Mouse (Mus musculus): Measurements from ENCODE around the gene Tent5b. TPM values are rescaled to one million over a fixed set of nuclear protein-coding genes. Genes with fewer than 3 reads are reported as not detected.

Gene Tent5b
- polyA plus RNA-seq, 1 experiment: 0.30 TPM

DNA sequence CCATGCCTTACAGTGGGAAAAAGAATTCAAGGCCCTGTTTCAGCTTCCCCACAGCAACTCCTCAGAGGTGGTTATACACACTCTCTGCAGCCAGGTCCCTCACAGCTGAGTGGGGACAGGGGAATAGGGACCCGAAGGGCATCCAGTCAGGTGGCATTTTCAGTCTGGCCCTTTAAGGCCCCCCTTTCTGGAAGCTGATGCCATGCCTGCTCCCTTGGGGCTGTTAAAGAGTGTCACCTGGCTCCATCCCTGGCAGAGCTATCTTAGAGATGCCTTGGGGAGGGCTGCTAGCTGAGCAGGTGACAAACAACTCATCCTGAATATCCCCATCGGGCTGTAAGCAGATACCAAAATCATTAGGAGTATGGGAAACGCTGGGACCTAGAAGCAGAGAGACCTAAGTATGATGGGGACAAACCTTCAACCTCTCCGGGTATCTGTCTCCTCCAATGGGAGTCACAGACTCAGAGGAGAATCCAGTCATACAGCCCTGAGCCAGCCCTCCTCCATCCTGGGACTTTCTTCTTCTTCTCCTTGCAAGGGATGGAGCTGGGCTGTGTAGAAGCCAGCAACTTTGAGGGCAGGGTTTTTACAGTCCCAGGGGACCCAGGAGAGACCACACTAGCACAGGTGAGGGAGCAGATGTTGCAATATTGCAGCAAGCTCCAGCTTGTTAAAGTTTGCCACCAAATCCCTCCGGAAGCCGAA lies 17.0 kb downstream of the Tent5b start:
- Histone ChIP-seq H3K36me3 (ENCODE audit: control insufficient read depth, insufficient read depth, low read length) (no peaks in the 10 kb centered on the region), H3K27ac (ENCODE audit: insufficient read depth, low read length) (no peak overlapping the region), H3K4me1 (ENCODE audit: control insufficient read depth, insufficient read depth, insufficient read length) (peaks cover 5% of the 10 kb centered on the region), H3K27me3 (ENCODE audit: control insufficient read depth, insufficient read depth, low read length) (peaks cover 17% of the 10 kb centered on the region), H3K4me3 (ENCODE audit: extremely low read depth, insufficient read depth, insufficient read length) (no peak overlapping the region)
- DNase-seq (ENCODE audit: low read depth in 1 of 2, low spot score in 2 of 2): no peak
- TF ChIP-seq CTCF (IDR thresholded peaks at IDR 0.05; ENCODE audit: extremely low read depth, insufficient read depth, insufficient read length, insufficient replicate concordance) (no peak), POLR2A (IDR thresholded peaks at IDR 0.05; ENCODE audit: low read depth, low read length) (no peak)
- WGBS: 32% methylated on average over 6 of the region's 6 CpGs

DNA sequence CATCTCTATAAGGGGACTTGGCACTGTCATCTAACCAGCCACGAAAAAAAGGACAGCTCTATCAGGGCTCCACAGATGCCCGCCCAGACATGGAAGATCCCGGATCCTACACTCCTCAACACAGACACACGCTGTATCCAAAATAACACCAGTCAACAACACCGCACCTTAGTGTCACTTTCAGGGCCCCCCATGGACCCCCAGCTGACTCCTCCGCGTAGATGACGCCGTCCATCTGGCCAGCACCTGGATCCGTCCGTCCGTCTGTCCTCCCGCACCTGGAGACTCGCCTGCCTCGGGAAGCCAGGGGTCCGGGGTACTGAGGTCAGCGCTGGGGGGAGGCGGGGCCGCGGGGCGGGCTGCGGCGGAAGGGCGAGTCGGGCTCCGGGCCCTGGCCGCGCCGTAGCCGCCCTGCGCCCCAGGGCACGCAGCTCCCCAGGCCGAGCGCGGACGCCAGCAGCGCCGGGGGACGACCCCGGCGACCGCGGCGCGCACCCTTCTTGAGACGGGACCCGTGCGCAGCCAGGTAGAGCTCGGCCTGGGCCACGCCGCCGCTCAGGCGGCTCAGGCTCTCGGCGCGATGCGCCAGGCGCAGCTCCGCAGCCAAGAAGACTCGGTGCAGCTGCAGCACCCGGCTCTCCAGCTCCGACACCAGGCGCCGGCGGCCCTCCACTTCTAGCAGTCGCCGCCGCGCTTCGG lies 17.7 kb downstream of the Tent5b start:
- no peak for DNase-seq (ENCODE audit: low read depth in 1 of 2, low spot score in 2 of 2)
- H3K27ac ChIP-seq (ENCODE audit: insufficient read depth, low read length): no peak overlapping the region
- peaks cover 5% of the 10 kb centered on the region for H3K4me1 ChIP-seq (ENCODE audit: control insufficient read depth, insufficient read depth, insufficient read length)
- H3K27me3 ChIP-seq (ENCODE audit: control insufficient read depth, insufficient read depth, low read length): peaks cover 17% of the 10 kb centered on the region
- 5% methylated on average over 62 of the region's 70 CpGs for WGBS
- no peak for TF ChIP-seq POLR2A (IDR thresholded peaks at IDR 0.05; ENCODE audit: low read depth, low read length)
- peak overlapping the region; percentile 41; the same call in 1 of the 2 replicates for H3K4me3 ChIP-seq (ENCODE audit: extremely low read depth, insufficient read depth, insufficient read length)
- H3K36me3 ChIP-seq (ENCODE audit: control insufficient read depth, insufficient read depth, low read length): no peaks in the 10 kb centered on the region

DNA sequence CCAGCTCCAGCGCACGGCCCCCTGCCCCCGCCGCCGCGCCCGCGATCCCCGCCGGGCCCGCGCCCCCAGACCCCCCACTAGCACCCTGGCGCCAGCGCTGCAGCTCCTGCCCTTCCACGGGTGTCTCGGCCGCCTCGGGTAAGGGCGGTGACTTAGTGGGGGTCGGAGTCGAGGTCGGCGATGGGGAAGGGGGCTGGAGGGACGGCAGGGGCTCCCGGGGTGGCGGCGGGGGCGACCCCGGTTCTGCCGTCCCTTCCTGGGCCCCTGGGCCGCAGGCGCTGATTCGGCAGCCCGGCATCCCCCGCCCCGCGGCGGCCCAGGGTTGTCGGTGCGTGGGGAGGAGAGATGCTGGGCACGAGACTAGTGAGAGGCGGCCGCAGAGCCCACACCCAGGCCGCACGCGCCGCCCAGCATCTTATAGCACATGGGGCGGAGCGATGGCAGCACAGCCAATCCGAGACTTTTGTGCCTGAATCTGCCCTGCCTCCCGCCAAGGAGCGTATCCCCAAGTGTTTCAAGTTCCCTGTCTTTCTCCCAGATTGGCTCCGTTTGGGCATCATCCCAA lies 18.3 kb downstream of the Tent5b start, which contains the start of gene Trnp1:
TSS of gene Trnp1 (minus strand) at position 391 of the 565 bp plus-strand sequence.
- peak; percentile 30 to 43 for DNase-seq (ENCODE audit: low read depth in 1 of 2, low spot score in 2 of 2)
- Histone ChIP-seq H3K4me3 (ENCODE audit: extremely low read depth, insufficient read depth, insufficient read length) (peak within 1 kb of the TSS; percentile 41; the same call in 1 of the 2 replicates), H3K27me3 (ENCODE audit: control insufficient read depth, insufficient read depth, low read length) (peaks cover 17% of the 10 kb centered on the region), H3K36me3 (ENCODE audit: control insufficient read depth, insufficient read depth, low read length) (no peaks in the 10 kb centered on the region), H3K4me1 (ENCODE audit: control insufficient read depth, insufficient read depth, insufficient read length) (peaks cover 5% of the 10 kb centered on the region), H3K27ac (ENCODE audit: insufficient read depth, low read length) (no peak within 1 kb of the TSS)
- TF ChIP-seq POLR2A (IDR thresholded peaks at IDR 0.05; ENCODE audit: low read depth, low read length): no peak
- no peak for TF ChIP-seq CTCF (IDR thresholded peaks at IDR 0.05; ENCODE audit: extremely low read depth, insufficient read depth, insufficient read length, insufficient replicate concordance)
- 1% methylated on average over 49 of the region's 53 CpGs for WGBS

DNA sequence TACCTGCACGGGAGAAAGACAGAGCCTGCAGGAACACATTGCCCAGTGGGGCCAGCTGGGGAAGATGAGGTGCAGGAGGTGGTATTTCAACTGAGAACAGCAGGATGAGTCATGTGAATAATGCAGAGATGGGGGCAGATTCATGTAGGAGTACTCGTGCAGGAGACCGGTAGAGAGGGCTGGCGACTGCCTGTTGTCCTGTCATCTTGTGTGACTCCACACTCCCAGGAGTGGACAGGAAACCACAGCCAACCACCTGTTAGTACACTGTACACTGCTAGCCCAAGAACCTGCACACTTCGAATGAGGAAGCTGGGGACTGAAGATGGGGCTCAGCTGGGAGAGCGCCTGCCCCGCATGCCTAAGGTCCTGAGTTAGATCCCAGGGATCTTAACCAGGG lies 21.6 kb downstream of the Tent5b start:
- TF ChIP-seq POLR2A (IDR thresholded peaks at IDR 0.05; ENCODE audit: low read depth, low read length): no peak
- no peak for TF ChIP-seq CTCF (IDR thresholded peaks at IDR 0.05; ENCODE audit: extremely low read depth, insufficient read depth, insufficient read length, insufficient replicate concordance)
- Histone ChIP-seq H3K4me3 (ENCODE audit: extremely low read depth, insufficient read depth, insufficient read length) (no peak overlapping the region), H3K27me3 (ENCODE audit: control insufficient read depth, insufficient read depth, low read length) (peaks cover 17% of the 10 kb centered on the region), H3K4me1 (ENCODE audit: control insufficient read depth, insufficient read depth, insufficient read length) (peaks cover 5% of the 10 kb centered on the region), H3K27ac (ENCODE audit: insufficient read depth, low read length) (no peak overlapping the region), H3K36me3 (ENCODE audit: control insufficient read depth, insufficient read depth, low read length) (no peaks in the 10 kb centered on the region)
- no peak for DNase-seq (ENCODE audit: low read depth in 1 of 2, low spot score in 2 of 2)
- 14% methylated on average over 7 of the region's 7 CpGs for WGBS

DNA sequence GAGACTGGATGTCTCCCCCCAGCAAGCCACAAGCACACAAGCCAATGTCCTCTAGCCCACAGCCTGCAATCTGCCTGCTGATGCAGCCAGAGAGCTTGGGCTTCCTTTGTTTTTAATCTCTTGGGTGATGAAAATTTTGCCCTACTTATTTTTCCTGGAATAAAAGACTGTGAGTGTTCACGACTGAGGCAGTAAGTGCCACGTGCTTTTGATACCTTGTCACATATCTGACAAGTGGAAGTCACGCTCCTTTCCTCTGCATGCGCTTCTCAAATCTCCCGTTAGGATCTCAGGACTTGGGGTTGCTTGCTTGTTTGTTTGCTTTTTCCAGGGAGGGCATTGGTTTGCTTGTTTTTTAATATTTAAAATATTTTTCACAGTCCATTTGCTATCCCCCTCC lies 24.4 kb downstream of the Tent5b start:
- no peak overlapping the region for H3K4me3 ChIP-seq (ENCODE audit: extremely low read depth, insufficient read depth, insufficient read length)
- no peak overlapping the region for H3K27ac ChIP-seq (ENCODE audit: insufficient read depth, low read length)
- TF ChIP-seq CTCF (IDR thresholded peaks at IDR 0.05; ENCODE audit: extremely low read depth, insufficient read depth, insufficient read length, insufficient replicate concordance) (no peak), POLR2A (IDR thresholded peaks at IDR 0.05; ENCODE audit: low read depth, low read length) (no peak)
- no peak for DNase-seq (ENCODE audit: low read depth in 1 of 2, low spot score in 2 of 2)
- no peaks in the 10 kb centered on the region for H3K4me1 ChIP-seq (ENCODE audit: control insufficient read depth, insufficient read depth, insufficient read length)
- H3K27me3 ChIP-seq (ENCODE audit: control insufficient read depth, insufficient read depth, low read length): no peaks in the 10 kb centered on the region
- no peaks in the 10 kb centered on the region for H3K36me3 ChIP-seq (ENCODE audit: control insufficient read depth, insufficient read depth, low read length)
- 56% methylated on average over 5 of the region's 5 CpGs for WGBS

DNA sequence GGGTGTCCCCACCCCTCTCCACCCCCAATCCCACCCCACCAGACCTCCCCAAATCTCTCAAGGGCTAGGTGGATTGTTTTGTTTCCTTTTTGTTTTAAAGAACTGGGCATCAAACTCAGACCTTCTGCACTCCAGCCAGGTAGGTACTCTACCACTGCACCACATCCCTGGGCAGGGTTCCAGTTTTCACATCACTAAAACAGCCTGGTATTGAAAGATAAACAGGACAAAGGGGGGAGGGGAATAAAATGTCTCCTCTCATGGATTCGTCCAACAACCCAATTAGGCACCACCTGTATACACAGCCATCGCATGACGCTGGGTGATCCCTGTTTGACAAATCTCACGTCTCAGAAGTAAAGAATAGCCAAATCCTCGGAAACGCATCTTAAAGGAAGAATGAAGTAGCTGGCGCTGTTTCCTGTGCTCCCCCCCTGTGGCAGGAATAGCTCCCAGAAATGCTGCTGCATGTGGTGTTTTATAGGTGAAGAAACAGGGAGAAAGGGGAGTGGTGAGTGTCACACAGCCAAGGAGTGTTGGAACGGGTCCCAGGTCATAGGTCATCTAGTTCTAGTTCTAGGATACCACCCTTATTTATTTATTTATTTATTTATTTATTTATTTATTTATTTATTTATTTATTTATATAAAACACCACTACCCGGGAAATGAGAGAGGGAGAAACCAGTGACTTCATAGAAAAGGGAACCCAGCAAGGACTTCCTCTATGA lies 25.0 kb downstream of the Tent5b start:
- H3K4me3 ChIP-seq (ENCODE audit: extremely low read depth, insufficient read depth, insufficient read length): no peak overlapping the region
- no peak overlapping the region for H3K27ac ChIP-seq (ENCODE audit: insufficient read depth, low read length)
- DNase-seq (ENCODE audit: low read depth in 1 of 2, low spot score in 2 of 2): no peak
- no peaks in the 10 kb centered on the region for H3K36me3 ChIP-seq (ENCODE audit: control insufficient read depth, insufficient read depth, low read length)
- no peaks in the 10 kb centered on the region for H3K27me3 ChIP-seq (ENCODE audit: control insufficient read depth, insufficient read depth, low read length)
- no peaks in the 10 kb centered on the region for H3K4me1 ChIP-seq (ENCODE audit: control insufficient read depth, insufficient read depth, insufficient read length)
- WGBS: 73% methylated on average over 9 of the region's 9 CpGs
- no peak for TF ChIP-seq CTCF (IDR thresholded peaks at IDR 0.05; ENCODE audit: extremely low read depth, insufficient read depth, insufficient read length, insufficient replicate concordance)
- no peak for TF ChIP-seq POLR2A (IDR thresholded peaks at IDR 0.05; ENCODE audit: low read depth, low read length)

Data from spleen, adult 2 months (tissue).